ENCODE assay signal across 8 mouse cellular contexts in genomic region chr7:105580627-105581089, GRCm38 (mm10). TPM values are rescaled to one million over a fixed set of nuclear protein-coding genes. Genes with fewer than 3 reads are reported as not detected.
DNase-seq lines count a peak whose midpoint lies in the region; ATAC-seq lines count a peak whose summit lies in the region.

No protein-coding gene starts in this region.

- DNase-seq in kidney, adult 18-20 months, result no peak
- DNase-seq in NIH3T3 (ENCODE audit: low read depth), result peak; percentile 17
- DNase-seq in intestine, embryonic 14.5 days (ENCODE audit: low spot score), result peak; percentile 68
- no peak for DNase-seq in adrenal gland, postnatal 25 days
- no peak for DNase-seq in spleen, postnatal 14 days (ENCODE audit: low spot score in 2 of 2)

- peaks cover 6% of the 10 kb centered on the region; the same call in 1 of the 2 replicates for H3K4me1 ChIP-seq in kidney, embryonic 14.5 days (ENCODE audit: control insufficient read depth, insufficient read depth, low read length)
- peaks cover 27% of the 10 kb centered on the region for H3K4me1 ChIP-seq in embryonic facial prominence, embryonic 15.5 days
- H3K4me1 ChIP-seq in intestine, embryonic 14.5 days (replicated peaks; ENCODE audit: control insufficient read depth, insufficient read depth, low read length), result peaks cover 6% of the 10 kb centered on the region

- ATAC-seq in kidney, embryonic 14.5 days (ENCODE audit: low FRiP score, low TSS enrichment), result peak; percentile 61
- 0 out of 2 replicates have a peak, but pooled peaks have one; percentile 16 for ATAC-seq in embryonic facial prominence, embryonic 15.5 days (ENCODE audit: insufficient number of reproducible peaks, low FRiP score, low TSS enrichment, low read depth)
- peak; percentile 44; the same call in 1 of the 2 replicates for ATAC-seq in intestine, embryonic 14.5 days (replicated peaks; ENCODE audit: low FRiP score, low TSS enrichment, low read depth)
- peak; percentile 16 for ATAC-seq in megakaryocyte-erythroid progenitor cell, adult 5-6 weeks (replicated peaks; ENCODE audit: low FRiP score, low TSS enrichment, poor library complexity, severe bottlenecking)

- under 1% methylated on average over 17 of the region's 22 CpGs for WGBS in kidney, embryonic 14.5 days
- 0% methylated on average over 15 of the region's 22 CpGs for WGBS in embryonic facial prominence, embryonic 15.5 days
- WGBS in intestine, embryonic 14.5 days, result under 1% methylated on average over 19 of the region's 22 CpGs

- peak overlapping the region; percentile 80 for H3K4me2 ChIP-seq in kidney, embryonic 14.5 days (replicated peaks; ENCODE audit: low read depth, low read length)
- H3K4me2 ChIP-seq in embryonic facial prominence, embryonic 15.5 days (replicated peaks), result peak overlapping the region; percentile 80
- peak overlapping the region; percentile 74 for H3K4me2 ChIP-seq in intestine, embryonic 14.5 days (ENCODE audit: low read length)

- H3K27me3 ChIP-seq in kidney, embryonic 14.5 days (ENCODE audit: control insufficient read depth, insufficient read depth, low read length), result no peaks in the 10 kb centered on the region
- H3K27me3 ChIP-seq in embryonic facial prominence, embryonic 15.5 days, result no peaks in the 10 kb centered on the region
- H3K27me3 ChIP-seq in intestine, embryonic 14.5 days (replicated peaks; ENCODE audit: control insufficient read depth, insufficient read depth, low read length), result no peaks in the 10 kb centered on the region

- no peak overlapping the region for H3K27ac ChIP-seq in kidney, embryonic 14.5 days (ENCODE audit: low read depth, low read length)
- H3K27ac ChIP-seq in embryonic facial prominence, embryonic 15.5 days (replicated peaks), result peak overlapping the region; percentile 78
- peak overlapping the region; percentile 51; the same call in 1 of the 2 replicates for H3K27ac ChIP-seq in intestine, embryonic 14.5 days (ENCODE audit: low read depth)

- no peaks in the 10 kb centered on the region for H3K36me3 ChIP-seq in kidney, embryonic 14.5 days (ENCODE audit: control insufficient read depth, insufficient read depth, low read length)
- no peaks in the 10 kb centered on the region for H3K36me3 ChIP-seq in embryonic facial prominence, embryonic 15.5 days
- H3K36me3 ChIP-seq in intestine, embryonic 14.5 days (ENCODE audit: control insufficient read depth, insufficient read depth, low read length), result no peaks in the 10 kb centered on the region

- no peaks in the 10 kb centered on the region for H3K9me3 ChIP-seq in kidney, embryonic 14.5 days (ENCODE audit: control insufficient read depth, low read length)
- H3K9me3 ChIP-seq in embryonic facial prominence, embryonic 15.5 days (replicated peaks), result no peaks in the 10 kb centered on the region
- H3K9me3 ChIP-seq in intestine, embryonic 14.5 days (ENCODE audit: control insufficient read depth, low read length), result no peaks in the 10 kb centered on the region

- H3K4me3 ChIP-seq in kidney, embryonic 14.5 days (ENCODE audit: low read length), result peak overlapping the region; percentile 82
- peak overlapping the region; percentile 68 for H3K4me3 ChIP-seq in embryonic facial prominence, embryonic 15.5 days (replicated peaks)
- H3K4me3 ChIP-seq in intestine, embryonic 14.5 days (ENCODE audit: low read depth, low read length), result peak overlapping the region; percentile 74

- peak overlapping the region; percentile 72 for H3K9ac ChIP-seq in kidney, embryonic 14.5 days (ENCODE audit: low read depth, low read length)
- H3K9ac ChIP-seq in embryonic facial prominence, embryonic 15.5 days, result peak overlapping the region; percentile 63
- H3K9ac ChIP-seq in intestine, embryonic 14.5 days (ENCODE audit: low read length), result peak overlapping the region; percentile 61

RNA-seq across cellular contexts. Expression of gene Apbb1, which starts 0.8 kb away (rescaled TPM):
- 40.1 and 43.0 TPM in 2 replicates for polyA plus RNA-seq in kidney, embryonic 14.5 days (2014; fragmentation: Nextera tagmentation; extraction: Ambion mirVana)
- polyA plus RNA-seq in embryonic facial prominence, embryonic 15.5 days (2015; fragmentation: Nextera tagmentation; extraction: Ambion mirVana), result 53.1 and 63.4 TPM in 2 replicates
- polyA plus RNA-seq in intestine, embryonic 14.5 days (2014; fragmentation: Nextera tagmentation; extraction: Ambion mirVana), result 45.1 and 46.3 TPM in 2 replicates
- total RNA-seq in megakaryocyte-erythroid progenitor cell, adult 5-6 weeks (2014; fragmentation: Nextera tagmentation), result not detected in 2 replicates
- total RNA-seq in megakaryocyte-erythroid progenitor cell, adult 5-6 weeks (2017), result 0.56 TPM in 1 of 2 replicates, not detected in the other
- total RNA-seq in adrenal gland, postnatal 25 days (2021), result 13.6 and 15.0 TPM in 2 replicates

RNA-seq across cellular contexts. Expression of gene Hpx, which starts 19.3 kb away (rescaled TPM):
- 0.14 and 0.34 TPM in 2 replicates for polyA plus RNA-seq in kidney, embryonic 14.5 days (2014; fragmentation: Nextera tagmentation; extraction: Ambion mirVana)
- 0.32 and 0.33 TPM in 2 replicates for polyA plus RNA-seq in embryonic facial prominence, embryonic 15.5 days (2015; fragmentation: Nextera tagmentation; extraction: Ambion mirVana)
- 0.46 and 0.65 TPM in 2 replicates for polyA plus RNA-seq in intestine, embryonic 14.5 days (2014; fragmentation: Nextera tagmentation; extraction: Ambion mirVana)
- total RNA-seq in megakaryocyte-erythroid progenitor cell, adult 5-6 weeks (2014; fragmentation: Nextera tagmentation), result not detected in 2 replicates
- not detected in 2 replicates for total RNA-seq in megakaryocyte-erythroid progenitor cell, adult 5-6 weeks (2017)
- total RNA-seq in adrenal gland, postnatal 25 days (2021), result 0.21 and 22.0 TPM in 2 replicates

RNA-seq across cellular contexts. Expression of gene Smpd1, which starts 26.5 kb away (rescaled TPM):
- polyA plus RNA-seq in kidney, embryonic 14.5 days (2014; fragmentation: Nextera tagmentation; extraction: Ambion mirVana), result 35.2 and 45.7 TPM in 2 replicates
- 54.6 and 58.9 TPM in 2 replicates for polyA plus RNA-seq in embryonic facial prominence, embryonic 15.5 days (2015; fragmentation: Nextera tagmentation; extraction: Ambion mirVana)
- polyA plus RNA-seq in intestine, embryonic 14.5 days (2014; fragmentation: Nextera tagmentation; extraction: Ambion mirVana), result 36.1 and 37.5 TPM in 2 replicates
- total RNA-seq in megakaryocyte-erythroid progenitor cell, adult 5-6 weeks (2014; fragmentation: Nextera tagmentation), result 17.5 and 17.6 TPM in 2 replicates
- 17.1 and 20.1 TPM in 2 replicates for total RNA-seq in megakaryocyte-erythroid progenitor cell, adult 5-6 weeks (2017)
- total RNA-seq in adrenal gland, postnatal 25 days (2021), result 48.2 and 49.1 TPM in 2 replicates

RNA-seq across cellular contexts. Expression of gene Trim3, which starts 52.7 kb away (rescaled TPM):
- polyA plus RNA-seq in kidney, embryonic 14.5 days (2014; fragmentation: Nextera tagmentation; extraction: Ambion mirVana), result 18.8 and 25.5 TPM in 2 replicates
- polyA plus RNA-seq in embryonic facial prominence, embryonic 15.5 days (2015; fragmentation: Nextera tagmentation; extraction: Ambion mirVana), result 45.2 and 48.1 TPM in 2 replicates
- 25.0 and 27.2 TPM in 2 replicates for polyA plus RNA-seq in intestine, embryonic 14.5 days (2014; fragmentation: Nextera tagmentation; extraction: Ambion mirVana)
- 12.0 and 13.4 TPM in 2 replicates for total RNA-seq in megakaryocyte-erythroid progenitor cell, adult 5-6 weeks (2014; fragmentation: Nextera tagmentation)
- 0.84 and 3.5 TPM in 2 replicates for total RNA-seq in megakaryocyte-erythroid progenitor cell, adult 5-6 weeks (2017)
- total RNA-seq in adrenal gland, postnatal 25 days (2021), result 32.7 and 34.9 TPM in 2 replicates

RNA-seq across cellular contexts. Expression of gene Timm10b, which starts 59.2 kb away (rescaled TPM):
- 180 and 198 TPM in 2 replicates for polyA plus RNA-seq in kidney, embryonic 14.5 days (2014; fragmentation: Nextera tagmentation; extraction: Ambion mirVana)
- 204 and 209 TPM in 2 replicates for polyA plus RNA-seq in embryonic facial prominence, embryonic 15.5 days (2015; fragmentation: Nextera tagmentation; extraction: Ambion mirVana)
- 213 and 215 TPM in 2 replicates for polyA plus RNA-seq in intestine, embryonic 14.5 days (2014; fragmentation: Nextera tagmentation; extraction: Ambion mirVana)
- 61.3 and 68.5 TPM in 2 replicates for total RNA-seq in megakaryocyte-erythroid progenitor cell, adult 5-6 weeks (2014; fragmentation: Nextera tagmentation)
- 56.7 and 98.8 TPM in 2 replicates for total RNA-seq in megakaryocyte-erythroid progenitor cell, adult 5-6 weeks (2017)
- 125 and 142 TPM in 2 replicates for total RNA-seq in adrenal gland, postnatal 25 days (2021)

Comparison
In these comparisons a context has a peak if more than half of its experiments do, and no peak if none do; other contexts are left out.
1. DNase-seq: peak in NIH3T3 (single experiment) and intestine, embryonic 14.5 days (single experiment); none in kidney, adult 18-20 months (single experiment), adrenal gland, postnatal 25 days (single experiment) and spleen, postnatal 14 days (0 of 2).
2. Peak in every context shown above with its lines, with median percentiles within 50 percentile points of each other: ATAC-seq, H3K4me2 ChIP-seq, H3K4me3 ChIP-seq and H3K9ac ChIP-seq.